Mouse (Mus musculus): ENCODE measurements around the gene Gm8677.
"Not testable (repeated sequence)": the region's sequence is repeated elsewhere in the genome, so short reads cannot be mapped to it uniquely, and the experiment has no call there.

Gene Gm8677

GRCm38 (mm10) chr7:22534787-22535186 is at the start of gene Gm8677:
Gene Gm8677 (minus strand): TSS chr7:22534887.
- not testable (repeated sequence) for DNase-seq (ENCODE audit: low spot score in 2 of 2)

GRCm38 (mm10) chr7:22565243-22565642 is 30.6 kb upstream of the Gm8677 start, which contains the start of gene Gm4201:
Gene Gm4201 (minus strand): TSS chr7:22565343.
- not testable (repeated sequence) for DNase-seq (ENCODE audit: low spot score in 2 of 2)

- DNase-seq (ENCODE audit: low spot score in 2 of 2): not testable (repeated sequence)
These were observed 12.0 kb downstream of the Gm8677 start, which contains the start of gene Vmn1r152 for GRCm38 (mm10) chr7:22522667-22523066. Gene Vmn1r152 (plus strand): TSS chr7:22522967.

- not testable (repeated sequence) for DNase-seq (ENCODE audit: low spot score in 2 of 2)
These were observed 35.1 kb downstream of the Gm8677 start, which contains the start of gene Vmn1r151 for GRCm38 (mm10) chr7:22499578-22499977. Gene Vmn1r151 (minus strand): TSS chr7:22499678.
